Mouse (Mus musculus): Measurements from ENCODE around the gene Eapp.
A peak's percentile ranks its signal among the peaks of the same experiment; 100 is the strongest.
"Not testable (repeated sequence)": the region's sequence is repeated elsewhere in the genome, so short reads cannot be mapped to it uniquely, and the experiment has no call there.

Gene Eapp

DNA sequence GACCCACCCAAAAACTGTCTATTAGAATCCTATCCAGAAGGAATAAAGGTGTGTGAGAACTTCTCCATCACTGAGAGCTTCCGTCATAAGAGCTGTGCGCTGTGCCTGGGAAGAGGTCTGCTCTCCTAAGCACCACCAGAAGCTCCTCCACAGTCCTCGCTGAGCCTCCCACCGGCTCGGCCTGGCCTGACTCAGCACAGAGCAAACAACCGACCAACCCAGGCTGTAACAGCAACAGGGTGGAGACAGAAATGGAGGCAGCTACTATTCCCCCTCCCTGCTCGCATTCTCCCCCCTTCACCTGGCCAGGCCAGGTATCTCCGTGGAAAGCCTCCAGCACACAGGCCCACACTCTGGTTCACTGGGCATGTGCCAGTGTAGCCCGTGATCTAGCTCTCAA, 19.0 kb downstream of the Eapp start:
- DNase-seq, result no peak

DNA sequence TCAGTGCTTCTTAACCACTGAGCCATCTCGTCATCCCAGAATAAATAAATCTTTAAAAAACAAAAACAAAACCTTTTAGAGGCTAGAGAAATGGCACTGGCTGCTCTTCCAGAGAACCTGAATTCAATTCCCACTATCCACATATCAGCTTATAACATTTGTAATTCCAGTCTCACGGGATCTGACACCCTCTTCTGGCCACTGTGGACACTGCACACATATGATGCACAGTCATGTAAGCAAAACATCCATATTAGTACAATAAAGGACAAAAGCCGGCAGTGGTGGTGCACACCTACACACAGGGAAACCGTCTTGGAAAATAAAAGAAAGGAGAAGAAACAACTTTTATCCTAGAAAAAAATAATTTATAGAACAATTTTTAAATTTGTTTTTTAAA, 20.3 kb downstream of the Eapp start:
- DNase-seq, result no peak

DNA sequence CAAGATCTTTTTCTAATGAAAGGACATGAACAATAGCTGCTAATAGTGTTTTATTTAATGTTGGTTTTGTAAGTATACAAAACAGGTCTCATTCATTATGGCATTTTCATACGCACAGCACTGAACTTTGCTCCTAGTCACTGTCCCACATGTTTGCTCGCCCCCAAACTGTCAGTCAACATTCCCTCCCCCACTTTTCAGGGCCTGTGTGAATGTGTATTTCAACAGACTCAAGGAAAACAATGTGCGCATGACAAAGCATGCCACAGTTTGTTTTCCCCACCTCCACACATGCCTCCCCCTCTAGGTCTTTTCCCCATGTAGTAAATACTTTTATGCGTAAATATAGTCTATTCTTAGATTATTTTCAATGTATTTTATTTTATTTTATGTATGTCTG, 24.4 kb downstream of the Eapp start:
- no peak for DNase-seq

DNA sequence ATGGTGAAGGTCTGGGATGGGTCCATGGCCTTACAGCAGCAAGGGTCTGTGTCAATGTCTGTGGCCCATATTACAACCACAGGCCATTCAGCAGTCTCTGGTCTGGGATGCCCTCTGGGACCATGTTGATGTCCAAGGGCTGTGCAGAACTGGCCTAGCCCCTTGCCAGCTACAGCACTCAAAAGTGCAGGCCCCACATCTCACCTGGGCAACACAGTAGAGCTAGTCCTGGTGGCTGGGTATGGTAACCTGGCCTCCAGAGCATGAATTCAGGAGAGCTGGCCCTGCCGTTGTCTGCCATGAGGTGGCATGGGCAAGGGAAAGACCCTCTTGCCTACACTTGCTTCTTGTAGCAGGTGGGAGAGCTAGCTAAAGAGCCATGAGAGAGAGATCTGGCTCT, 27.6 kb downstream of the Eapp start:
- no peak for DNase-seq

DNA sequence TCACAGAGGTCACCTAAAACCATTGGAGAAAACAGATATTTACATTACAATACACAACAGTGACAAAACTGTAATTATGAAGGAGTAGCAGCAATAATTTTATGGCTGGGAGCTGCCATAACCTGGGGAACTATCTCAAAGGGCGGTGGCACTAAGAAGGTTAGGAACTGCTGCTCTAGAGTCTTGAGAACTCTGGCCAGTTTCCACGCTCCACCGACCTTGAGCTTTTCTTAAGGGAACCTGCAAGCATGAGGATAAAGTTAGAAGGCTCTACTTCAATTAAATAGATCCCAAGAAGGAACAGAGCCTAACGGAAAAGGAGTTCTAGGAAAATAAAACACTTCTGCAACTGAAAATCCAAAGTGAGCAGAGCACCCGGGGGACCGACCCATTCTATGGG, 30.2 kb downstream of the Eapp start:
- peak; percentile 24 for DNase-seq

DNA sequence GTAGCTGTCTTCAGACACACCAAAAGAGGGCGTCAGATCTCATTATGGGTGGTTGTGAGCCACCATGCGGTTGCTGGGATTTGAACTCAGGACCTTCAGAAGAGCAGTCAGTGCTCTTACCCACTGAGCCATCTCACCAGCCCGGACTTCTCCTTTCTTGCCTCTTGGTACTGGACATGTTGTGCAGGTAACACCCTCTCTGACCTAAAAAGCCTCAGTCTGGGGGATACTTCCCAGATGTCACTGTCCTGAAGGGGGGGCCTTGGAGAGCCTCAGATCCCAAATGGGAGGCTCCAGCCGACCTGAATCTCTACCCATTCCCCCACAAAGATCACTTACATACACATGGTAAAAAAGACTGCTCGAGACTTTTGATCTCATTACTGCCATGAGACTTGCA, 34.2 kb downstream of the Eapp start:
- DNase-seq, result not testable (repeated sequence)

DNA sequence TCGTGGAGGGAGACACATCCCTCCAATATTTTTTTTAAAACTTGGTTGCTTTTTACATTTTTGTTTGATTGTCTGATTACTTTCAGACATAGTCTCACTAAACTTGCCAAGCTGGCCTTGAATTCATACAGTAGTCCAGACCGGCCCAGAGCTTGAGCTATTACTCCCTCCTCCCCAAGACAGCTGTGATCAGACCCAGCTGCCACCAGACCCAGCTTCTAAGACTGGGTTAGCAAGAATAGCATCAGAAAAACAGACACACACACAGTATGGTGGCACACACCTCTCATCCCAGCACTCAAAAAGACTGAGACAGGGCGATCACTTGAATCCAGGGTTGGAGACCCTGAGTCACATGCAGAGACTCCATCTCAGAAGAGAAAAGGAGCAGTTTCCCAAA, 35.8 kb downstream of the Eapp start:
- DNase-seq, result no peak

DNA sequence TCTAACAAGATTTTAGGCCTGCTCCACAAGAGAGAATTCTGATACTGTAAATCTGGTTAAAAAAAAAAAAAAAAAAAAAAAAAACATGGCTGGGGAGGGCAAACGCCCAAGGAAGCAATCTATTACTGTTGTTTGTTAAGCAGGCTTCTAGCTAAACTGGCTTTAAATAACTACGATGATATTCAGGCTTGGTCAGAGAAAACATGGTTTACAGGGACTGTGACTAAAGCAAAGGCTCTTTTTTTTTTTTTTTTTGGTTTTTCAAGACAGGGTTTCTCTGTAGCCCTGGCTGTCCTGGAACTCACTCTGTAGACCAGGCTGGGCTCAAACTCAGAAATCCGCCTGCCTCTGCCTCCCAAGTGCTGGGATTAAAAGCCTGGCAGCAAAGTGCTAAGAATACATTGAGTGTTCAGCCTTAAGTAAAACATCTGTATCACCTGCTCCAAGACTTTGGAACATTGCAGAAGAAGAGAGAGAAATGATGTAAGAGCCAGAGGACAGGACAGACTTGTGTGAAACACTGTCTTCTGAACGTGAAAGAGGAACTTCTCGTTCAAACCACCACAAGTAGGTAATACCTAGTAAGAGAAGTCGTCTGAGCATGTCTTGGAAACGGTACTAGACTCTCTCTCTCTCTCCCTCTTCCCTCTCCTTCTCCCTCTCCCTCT, 37.1 kb downstream of the Eapp start:
- no peak for DNase-seq

DNA sequence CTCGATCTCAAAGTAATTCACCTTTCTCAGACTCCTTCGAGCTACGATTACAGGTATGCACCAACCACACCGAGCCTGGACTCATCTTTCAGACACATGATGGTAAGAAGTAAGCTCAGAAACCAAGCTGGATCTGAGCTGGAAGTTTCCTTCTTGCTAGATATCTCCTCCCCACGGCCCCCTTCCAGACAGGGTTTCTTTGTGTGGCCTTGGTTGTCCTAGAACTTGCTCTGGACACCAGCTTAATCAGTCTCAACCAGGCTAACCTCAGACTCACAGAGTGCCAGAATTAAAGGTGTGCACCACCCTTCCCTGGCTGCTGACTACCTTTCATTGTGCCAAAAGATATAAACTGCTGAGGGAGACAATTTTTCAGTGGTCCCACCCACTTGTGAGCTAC, 37.7 kb downstream of the Eapp start:
- DNase-seq, result no peak

DNA sequence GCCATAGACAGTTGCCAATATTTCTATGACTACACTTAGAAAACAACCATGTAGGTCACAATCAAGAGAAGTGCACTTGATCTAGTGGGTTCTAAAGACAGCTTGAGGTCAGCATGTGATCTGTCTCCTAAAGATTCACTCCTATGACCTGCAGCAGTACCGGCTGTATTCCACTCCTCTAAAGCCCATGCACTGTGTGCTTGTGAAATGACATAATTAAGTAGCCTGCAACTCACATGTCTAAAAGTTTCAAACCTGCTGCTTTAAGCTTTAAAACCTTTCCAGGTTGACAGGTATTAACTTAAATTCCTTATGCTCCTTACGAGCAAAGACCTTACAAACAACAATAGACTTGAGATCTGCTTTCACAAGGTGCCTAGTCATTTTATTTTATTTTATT, 38.5 kb downstream of the Eapp start:
- DNase-seq, result no peak

DNA sequence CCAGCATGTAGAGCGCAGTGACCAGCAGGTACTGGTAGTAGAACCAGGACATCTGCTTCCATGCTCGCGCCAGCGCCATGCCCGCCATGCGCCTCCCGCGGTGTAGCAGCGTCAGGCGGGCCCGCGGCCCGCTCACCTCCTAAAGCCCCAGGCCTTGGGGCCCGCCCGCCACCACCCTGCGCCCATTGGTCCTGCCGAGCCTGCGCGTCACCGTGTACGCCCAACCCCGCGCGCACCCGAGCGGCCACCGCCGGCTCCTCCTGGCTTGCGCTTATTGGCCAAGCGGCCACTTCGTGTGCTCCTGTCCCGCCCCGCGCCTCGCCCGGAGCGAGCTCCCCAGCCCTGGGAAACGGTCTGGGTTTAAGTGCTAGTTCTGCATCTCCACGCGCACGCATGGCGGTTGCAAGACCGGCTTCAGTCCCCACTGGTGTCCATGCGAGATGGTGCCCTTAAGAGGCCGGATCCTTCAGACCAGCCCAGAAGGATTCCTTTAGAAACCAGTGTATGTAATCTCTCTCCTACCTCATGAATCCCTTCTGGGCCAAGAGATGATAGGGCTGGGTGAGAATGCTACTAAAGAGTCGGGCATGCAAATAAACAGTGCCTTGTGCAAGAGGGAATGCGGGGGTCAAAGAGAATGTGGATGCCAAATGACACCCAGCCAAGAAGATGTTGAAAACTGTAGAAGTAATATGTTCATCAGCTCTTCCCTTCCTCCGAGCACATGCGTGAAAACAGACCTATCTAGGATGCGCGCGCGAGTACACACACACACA, 39.1 kb downstream of the Eapp start, which contains the start of gene Sptssa:
Gene Sptssa, minus strand, starts transcription at position 178 of the 776 bp plus-strand sequence.
- peak; percentile 97 for DNase-seq

DNA sequence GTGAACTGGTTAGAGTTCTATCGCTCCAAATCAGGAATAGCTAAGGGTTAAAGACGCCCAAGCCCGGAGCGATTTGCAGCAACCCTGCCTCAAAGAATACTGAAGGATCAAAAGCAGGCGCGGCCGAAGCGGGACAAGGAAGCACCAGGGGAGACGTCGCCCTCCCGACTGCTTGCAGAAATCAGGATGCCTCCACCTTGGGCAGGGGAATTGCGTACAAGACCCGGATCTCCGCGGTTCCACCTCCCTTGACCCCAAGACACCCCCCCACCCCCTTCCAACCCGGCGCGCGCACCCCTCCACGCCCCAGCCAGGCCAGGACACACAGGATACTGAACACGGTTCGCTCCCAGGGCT, 39.7 kb downstream of the Eapp start:
- no peak for DNase-seq

DNA sequence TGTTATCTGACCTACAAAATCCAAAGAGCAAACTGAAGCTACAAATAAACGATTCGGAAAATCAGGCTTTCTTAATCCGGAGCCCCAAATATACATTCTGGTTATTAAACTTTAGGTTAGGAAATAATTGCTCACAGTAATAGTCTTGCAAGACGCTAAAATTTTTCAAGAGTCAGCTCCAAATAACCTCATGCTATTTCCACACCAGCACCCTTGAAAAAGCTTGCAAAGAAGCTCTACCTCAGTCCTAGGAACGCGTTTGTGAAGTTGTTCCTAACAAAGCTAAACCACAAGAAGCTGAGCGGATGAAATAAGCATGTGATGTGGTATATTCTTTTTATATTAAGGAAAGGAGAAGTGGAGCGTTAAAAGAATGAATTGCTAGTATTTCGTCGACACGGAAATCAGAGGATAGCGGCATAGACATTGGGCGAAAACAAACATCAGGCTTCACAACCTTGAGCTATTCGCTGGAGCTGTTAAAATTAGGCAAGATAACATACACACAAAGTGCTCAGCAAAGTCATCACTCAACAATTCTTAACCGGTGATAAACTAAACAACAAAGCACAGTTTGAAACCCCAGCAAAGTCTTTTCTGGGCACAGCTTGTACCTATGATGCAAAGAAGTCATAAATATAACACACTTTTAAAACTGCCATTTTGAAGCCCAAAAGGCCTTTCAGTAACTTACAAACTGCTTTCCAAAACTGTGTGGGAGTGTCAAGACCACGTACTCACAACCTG, 40.2 kb downstream of the Eapp start:
- DNase-seq, result peak; percentile 19

DNA sequence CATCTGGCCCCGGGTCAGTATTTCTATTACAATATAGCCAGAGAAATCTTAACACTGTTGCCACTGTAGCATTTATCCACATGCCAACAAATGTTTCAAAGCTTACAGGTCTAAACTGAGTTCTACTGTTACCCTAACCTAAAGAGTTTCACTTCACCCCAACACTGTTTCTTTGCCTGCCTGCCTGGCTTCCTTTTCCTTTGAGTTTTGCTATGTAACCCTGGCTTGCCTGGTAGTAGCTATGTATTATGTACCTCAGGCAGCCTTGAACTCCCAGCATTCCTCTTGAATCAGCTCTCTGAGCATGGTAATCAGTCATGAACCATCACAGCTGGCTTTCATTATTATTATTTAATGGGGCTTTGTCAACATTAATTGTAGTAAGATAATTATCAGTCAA, 41.0 kb downstream of the Eapp start:
- peak; percentile 8 for DNase-seq

DNA sequence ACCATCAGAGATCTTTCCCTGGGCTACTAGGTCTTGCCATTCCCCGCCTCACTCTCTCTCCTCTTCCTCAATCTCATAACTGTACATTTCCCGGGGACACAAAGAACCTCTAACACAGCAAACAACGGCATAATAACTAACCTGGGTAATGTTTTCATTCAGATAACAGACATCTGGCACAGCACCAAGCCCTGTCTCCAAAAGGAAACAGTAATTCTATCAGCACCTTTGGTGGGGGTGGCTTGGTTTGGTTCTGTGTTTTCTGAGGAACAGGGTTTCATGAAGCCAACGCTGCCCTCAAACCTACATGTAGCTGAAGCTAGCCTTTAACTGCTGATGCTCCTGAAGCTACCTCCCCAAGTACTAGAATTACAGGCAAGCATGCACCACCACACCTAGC, 41.6 kb downstream of the Eapp start:
- DNase-seq, result peak; percentile 42

DNA sequence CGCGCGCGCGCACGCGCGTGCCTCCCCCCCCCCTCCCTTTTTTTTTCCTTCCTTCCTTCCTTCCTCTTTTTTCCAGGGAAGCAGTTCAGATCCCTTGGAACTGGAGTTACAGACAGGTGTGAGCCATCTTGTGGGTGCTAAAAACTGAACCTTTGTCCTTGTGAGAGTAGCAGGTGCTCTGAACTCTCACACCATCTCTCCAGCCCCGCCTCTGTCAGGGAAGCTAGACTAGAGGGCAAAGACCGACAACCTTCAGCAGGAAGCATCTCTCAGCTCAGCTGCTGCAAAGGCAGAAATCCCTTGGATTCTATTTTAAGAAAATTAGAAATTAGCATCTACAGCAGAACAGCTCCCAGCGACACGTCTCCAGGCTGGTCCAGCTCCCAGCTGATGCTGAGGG, 43.4 kb downstream of the Eapp start:
- peak; percentile 63 for DNase-seq

DNA sequence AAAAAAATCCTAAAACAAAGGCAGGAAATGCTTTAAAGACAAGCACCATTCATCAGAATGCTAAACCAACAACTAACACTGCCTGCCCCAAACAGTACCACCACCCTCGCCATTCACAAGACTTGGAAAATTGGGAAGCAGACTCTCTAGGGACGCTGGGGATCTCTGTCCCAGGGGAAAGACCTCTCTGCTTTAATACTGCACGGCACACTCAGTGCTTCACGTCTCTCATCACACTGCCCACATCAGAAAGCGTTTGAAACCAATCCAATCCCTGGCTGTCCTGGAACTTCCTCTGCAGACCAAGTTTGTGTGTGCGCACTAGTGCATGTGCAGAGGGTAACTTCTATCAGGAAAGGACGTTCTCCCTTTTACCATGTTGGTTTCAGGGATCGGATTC, 43.9 kb downstream of the Eapp start:
- peak; percentile 50 for DNase-seq

DNA sequence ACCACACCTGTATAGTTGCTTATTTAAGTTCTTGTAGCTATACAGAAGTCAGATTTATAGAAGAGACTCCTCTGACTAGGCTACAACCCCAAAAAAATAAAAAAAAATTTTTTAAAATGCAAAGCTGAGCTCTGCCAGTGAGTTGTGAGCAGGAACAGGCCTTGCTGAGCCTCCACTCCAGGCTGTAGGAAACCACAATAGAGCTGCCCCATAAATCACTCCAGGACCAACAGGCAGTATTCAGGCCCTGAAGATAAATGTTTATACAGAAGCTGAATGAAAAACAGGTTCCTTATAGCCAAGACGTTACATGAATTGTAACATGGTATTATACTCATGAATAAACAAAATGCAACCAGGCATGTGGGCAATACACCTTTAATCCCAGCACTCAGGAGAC, 44.5 kb downstream of the Eapp start:
- peak; percentile 26 for DNase-seq

DNA sequence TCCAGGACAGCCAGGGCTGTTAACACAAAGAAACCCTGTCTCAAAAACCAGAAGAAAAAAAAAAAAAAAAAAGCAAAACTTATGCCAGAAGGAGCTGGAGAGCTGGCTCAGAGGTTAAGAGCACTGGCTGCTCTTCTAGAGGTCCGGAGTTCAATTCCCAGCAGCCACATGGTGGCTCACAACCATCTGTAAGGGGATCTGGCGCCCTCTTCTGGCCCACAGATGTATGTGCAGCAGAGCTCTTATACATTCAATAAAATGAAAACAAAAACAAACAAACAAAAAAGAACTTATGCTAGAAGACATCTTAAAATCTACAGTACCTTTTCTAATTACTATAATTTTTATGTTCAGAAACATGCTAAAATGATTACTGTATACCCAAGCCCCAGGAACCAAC, 50.8 kb downstream of the Eapp start:
- no peak for DNase-seq

DNA sequence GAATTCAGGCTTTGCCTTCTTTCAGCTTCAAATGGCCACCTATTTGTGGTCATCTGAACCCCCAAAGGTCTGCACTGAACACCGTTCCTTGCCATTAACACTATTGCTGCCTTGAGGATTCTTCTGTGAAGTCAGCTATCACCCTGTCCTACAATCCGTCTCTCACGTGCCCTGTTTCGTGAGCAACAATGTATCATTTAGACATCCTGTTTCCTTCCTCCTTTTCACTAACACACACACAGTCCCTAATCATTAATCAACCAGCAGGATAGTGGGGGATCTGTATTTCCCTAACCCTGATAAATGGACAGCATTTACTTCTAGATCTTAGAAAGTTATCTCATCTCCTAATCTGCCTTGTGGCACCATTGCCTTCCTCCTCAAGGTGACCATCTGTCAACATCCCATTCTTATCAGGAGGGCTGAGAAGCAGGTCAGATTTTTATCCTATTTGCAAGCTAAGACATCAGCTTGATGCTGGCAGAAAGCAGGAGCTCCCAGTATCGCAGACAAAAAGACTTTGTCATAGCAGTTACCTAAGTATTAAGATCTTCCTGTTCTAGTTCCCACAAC, 52.3 kb downstream of the Eapp start:
- no peak for DNase-seq

DNA sequence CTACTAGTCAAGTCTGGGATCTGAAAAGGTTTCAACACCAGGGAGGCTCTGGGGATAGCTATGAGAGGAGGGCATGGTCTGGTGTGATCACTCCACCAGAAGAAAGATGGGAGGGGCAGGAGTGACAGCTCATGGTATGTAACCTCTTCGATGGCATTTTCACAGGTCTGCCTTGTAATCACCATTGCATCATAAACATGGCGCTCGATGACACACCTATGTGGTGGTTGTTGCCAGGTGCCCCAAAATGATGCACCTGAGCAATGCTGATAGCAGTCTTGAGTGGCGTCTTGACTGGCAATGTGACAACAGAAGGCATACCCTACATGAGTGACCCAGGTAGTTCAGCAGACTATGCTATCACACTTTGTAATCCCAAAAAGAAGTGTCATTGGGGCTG, 54.3 kb downstream of the Eapp start:
- DNase-seq, result no peak

DNA sequence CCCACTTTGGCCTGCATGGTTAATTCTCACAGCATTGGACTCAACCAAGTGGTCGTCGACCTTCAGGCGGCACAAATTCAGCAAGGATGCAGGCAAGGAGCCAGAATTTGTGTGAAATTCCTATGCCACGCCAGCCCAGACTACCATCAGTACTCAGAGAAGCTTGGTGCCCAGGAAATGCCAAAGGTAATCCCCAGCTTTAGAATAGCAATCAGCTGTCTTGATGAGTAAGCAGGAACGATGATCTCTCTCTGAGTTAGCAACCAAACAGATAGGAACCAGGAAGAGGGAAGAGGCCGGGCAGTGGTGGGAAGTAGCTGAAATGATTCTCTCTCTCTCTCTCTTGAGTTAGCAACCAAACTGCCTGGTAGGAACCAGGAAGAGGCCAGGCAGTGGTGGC, 55.4 kb downstream of the Eapp start:
- DNase-seq, result peak; percentile 24

DNA sequence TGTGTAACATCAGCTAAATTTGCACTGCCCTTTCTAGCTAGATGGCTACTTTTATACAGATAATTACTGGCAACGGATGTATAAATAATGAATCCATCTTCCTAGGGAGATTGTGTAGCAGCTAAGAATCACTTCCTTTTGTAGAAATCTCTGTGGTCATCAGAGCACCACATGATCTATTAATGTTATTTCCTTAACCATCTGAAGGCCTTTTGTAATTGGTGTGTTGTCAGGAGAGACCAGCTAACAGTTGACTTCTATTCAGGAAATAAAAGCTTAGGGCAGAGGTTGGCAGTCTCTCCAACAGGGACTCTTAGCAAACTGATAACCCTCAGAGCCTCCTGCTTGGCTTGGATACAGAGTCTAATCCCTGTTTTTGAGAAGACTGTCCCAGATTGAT, 58.7 kb downstream of the Eapp start:
- DNase-seq, result no peak

DNA sequence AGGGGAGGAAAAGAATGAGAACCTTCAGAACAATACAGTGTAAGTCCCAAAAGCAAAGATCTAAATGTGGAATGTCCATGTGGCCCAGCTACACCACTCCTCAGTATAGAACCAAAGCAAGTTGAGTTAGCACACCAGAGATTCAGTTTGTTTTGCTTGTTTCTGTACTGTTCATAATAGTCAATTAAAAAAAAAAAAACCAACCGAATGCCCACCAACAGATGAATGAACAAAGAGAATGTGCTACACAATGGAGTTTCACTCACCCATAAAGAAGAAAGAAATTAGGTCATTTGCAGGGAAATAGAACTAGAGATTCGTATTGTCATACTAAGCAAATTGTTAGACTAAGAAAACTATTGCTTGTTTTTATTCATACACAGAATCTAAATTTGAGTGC, 63.6 kb downstream of the Eapp start:
- no peak for DNase-seq
